Mouse (Mus musculus) cortical plate, adult 2 months (tissue): Measurements from ENCODE around the gene Zfp408. TPM values are rescaled to one million over a fixed set of nuclear protein-coding genes. Genes with fewer than 3 reads are reported as not detected.
A peak's percentile ranks its signal among the peaks of the same experiment; 100 is the strongest.

Experiments
- H3K27ac ChIP-seq: fragments of 200-500 bp; 2 replicates; pipeline ENCODE4 v1.5.1; 2012; ENCODE audit warnings: low read length, control low read depth, inconsistent platforms; ENCODE audit not compliant: insufficient read depth
- H3K4me1 ChIP-seq: fragments of 200-500 bp; 2 replicates; pipeline ENCODE4 v1.6.1; 2011; ENCODE audit warnings: low read length; ENCODE audit not compliant: control insufficient read depth, insufficient read depth
- H3K4me3 ChIP-seq: fragments of 200-500 bp; 2 replicates; pipeline ENCODE4 v1.5.1; 2011; ENCODE audit warnings: mild to moderate bottlenecking, low read length, control low read depth; ENCODE audit not compliant: insufficient read depth
- CTCF ChIP-seq: fragments of 200-500 bp; IDR thresholded peaks from 2 replicates; pipeline ENCODE4 v1.5.1; 2011; ENCODE audit warnings: mild to moderate bottlenecking, control low read depth, low read length; ENCODE audit not compliant: insufficient read depth; ENCODE audit errors: extremely low read depth
- POLR2A ChIP-seq: fragments of 200-500 bp; IDR thresholded peaks from 2 replicates; pipeline ENCODE4 v1.6.1; 2011; ENCODE audit warnings: mild to moderate bottlenecking, low read length, control low read depth; ENCODE audit not compliant: insufficient read depth; ENCODE audit errors: extremely low read depth
- polyA plus RNA-seq: library from polyadenylated mRNA; depleted of rRNA; stranded (reverse); fragments of >200 nt; gene quantifications from 2 replicates; pipeline ENCODE4 v1.2.3, GENCODE M21; 2012

The Zfp408 gene
- polyA plus RNA-seq, 1 experiment: 13.8 TPM

DNA sequence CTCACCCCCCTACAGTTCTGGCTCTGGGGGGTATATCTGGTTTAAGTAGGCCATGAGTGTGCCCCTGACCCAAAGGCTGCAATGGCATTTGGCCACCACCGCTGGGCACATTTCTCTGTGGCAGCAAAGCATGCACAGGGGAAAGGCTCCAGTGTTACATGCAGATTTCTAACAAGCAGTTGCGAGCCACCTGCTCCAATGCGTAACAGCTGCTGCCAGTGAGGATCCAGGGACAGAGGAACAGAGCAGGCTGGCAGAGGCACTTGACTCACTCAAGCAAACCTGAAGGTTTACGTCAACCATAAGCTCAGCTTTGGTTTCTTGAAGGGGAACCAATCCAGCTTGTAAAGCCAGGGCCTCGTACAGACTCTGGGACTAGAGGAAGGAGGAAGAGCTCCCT lies 25.3 kb upstream of the Zfp408 start:
- Histone ChIP-seq H3K27ac (peak overlapping the region; percentile 19; the same call in 1 of the 2 replicates), H3K4me1 (no peaks in the 10 kb centered on the region), H3K4me3 (no peak overlapping the region)
- TF ChIP-seq CTCF: no peak
- TF ChIP-seq POLR2A: 0 out of 2 replicates have a peak, but pooled peaks have one; percentile 35

DNA sequence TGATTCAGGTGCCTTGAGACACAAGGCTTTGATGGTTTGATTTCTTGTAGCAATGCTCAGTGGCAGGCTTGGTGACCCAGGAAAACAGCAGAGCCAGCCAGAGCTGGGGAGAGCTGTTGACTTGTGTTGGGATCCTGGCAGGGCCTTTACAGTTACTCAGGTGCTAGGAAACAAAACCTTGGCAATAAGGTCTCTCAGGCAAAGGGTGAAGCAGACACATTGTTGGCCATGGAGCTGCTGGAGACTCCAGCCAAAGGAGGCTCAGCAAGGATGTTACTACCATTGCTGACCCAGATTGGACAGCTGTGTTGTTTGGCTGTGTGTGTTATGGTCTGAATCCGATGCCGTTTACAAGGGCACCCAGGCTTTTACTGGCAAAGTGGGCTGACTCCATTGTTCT lies 24.0 kb upstream of the Zfp408 start:
- no peak for TF ChIP-seq CTCF
- no peak for TF ChIP-seq POLR2A
- H3K27ac ChIP-seq: no peak overlapping the region
- H3K4me1 ChIP-seq: no peaks in the 10 kb centered on the region
- no peak overlapping the region for H3K4me3 ChIP-seq

DNA sequence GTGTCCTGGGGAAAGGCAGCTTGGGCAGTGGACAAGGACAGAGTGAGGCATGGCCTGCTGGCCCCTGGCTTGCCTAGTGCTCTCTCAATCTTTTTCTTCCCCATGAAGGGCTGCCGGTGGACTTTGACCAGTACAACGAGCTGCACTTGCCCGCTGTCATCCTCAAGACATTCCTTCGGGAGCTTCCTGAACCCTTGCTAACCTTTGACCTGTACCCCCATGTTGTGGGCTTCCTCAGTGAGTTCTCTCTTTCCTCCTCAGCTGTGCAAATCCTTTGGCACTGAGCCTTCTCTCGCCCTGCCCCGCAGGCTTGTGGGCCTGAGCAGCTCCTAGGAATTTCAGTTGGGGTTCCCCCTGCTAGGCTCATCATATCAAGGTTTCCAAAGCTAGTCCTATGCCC lies 20.4 kb upstream of the Zfp408 start:
- no peak for TF ChIP-seq CTCF
- TF ChIP-seq POLR2A: no peak
- Histone ChIP-seq H3K4me1 (no peaks in the 10 kb centered on the region), H3K4me3 (no peak overlapping the region)

GRCm38 (mm10) chr2:91669326-91669725 lies 19.7 kb upstream of the Zfp408 start:
- TF ChIP-seq POLR2A (no peak), CTCF (no peak)
- H3K4me3 ChIP-seq: no peak overlapping the region
- H3K27ac ChIP-seq: no peak overlapping the region
- H3K4me1 ChIP-seq: no peaks in the 10 kb centered on the region

More for the DNA sequence above, 20.4 kb upstream of the Zfp408 start:
- no peak overlapping the region for H3K27ac ChIP-seq

GRCm38 (mm10) chr2:91667747-91668146 lies 18.2 kb upstream of the Zfp408 start:
- TF ChIP-seq POLR2A (no peak), CTCF (no peak)
- Histone ChIP-seq H3K4me3 (no peak overlapping the region), H3K4me1 (no peaks in the 10 kb centered on the region), H3K27ac (no peak overlapping the region)

GRCm38 (mm10) chr2:91666386-91666910 lies 16.9 kb upstream of the Zfp408 start:
- TF ChIP-seq CTCF (no peak), POLR2A (no peak)

DNA sequence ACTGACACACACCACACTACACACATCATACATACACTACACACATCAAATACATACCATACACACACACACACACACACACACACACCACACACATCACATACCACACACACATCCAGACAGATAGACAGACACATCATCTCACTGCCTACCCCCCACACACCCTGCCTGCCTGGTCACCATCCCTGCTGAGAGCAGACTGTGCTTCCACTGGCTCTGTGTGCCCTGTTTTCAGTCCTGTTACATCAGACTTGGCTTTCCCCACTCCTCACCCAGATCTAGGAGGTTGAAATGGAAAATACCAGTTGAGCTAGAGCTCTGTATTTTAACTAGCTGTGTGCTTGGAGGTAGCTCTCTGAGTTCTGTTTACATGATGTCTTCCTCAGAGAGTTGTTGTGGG lies 15.2 kb upstream of the Zfp408 start:
- no peak overlapping the region for H3K4me3 ChIP-seq
- H3K27ac ChIP-seq: no peak overlapping the region
- no peaks in the 10 kb centered on the region for H3K4me1 ChIP-seq
- 0 out of 2 replicates have a peak, but pooled peaks have one; percentile 30 for TF ChIP-seq POLR2A
- no peak for TF ChIP-seq CTCF

More at GRCm38 (mm10) chr2:91666386-91666910, 16.9 kb upstream of the Zfp408 start:
- no peak overlapping the region for H3K27ac ChIP-seq
- no peak overlapping the region for H3K4me3 ChIP-seq
- H3K4me1 ChIP-seq: no peaks in the 10 kb centered on the region

- TF ChIP-seq CTCF: no peak
- TF ChIP-seq POLR2A: no peak
- no peaks in the 10 kb centered on the region for H3K4me1 ChIP-seq
- no peak overlapping the region for H3K27ac ChIP-seq
- H3K4me3 ChIP-seq: no peak overlapping the region
Observed at GRCm38 (mm10) chr2:91660981-91661380, 11.4 kb upstream of the Zfp408 start.

DNA sequence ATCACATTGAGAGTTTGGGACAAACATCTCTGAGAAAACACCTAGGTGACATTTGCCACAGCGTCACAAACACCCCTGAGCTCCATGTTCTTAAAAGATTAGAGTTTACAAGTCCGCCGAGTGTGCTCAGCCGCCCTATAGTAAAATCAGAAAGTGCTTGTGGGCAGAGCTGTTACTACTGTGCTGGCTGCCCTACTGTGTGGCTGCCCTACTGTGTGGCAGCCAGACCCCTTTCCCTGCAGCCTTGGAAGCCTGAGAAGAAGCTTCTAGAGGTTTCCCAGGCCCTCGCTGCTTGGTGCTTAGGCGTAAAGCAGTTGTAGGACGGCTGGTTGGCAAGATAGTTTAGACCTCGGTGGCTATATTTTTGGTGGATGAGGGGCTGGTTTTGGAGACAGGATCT lies 10.1 kb upstream of the Zfp408 start:
- H3K4me3 ChIP-seq: no peak overlapping the region
- TF ChIP-seq POLR2A: no peak
- no peak for TF ChIP-seq CTCF
- no peak overlapping the region for H3K27ac ChIP-seq
- H3K4me1 ChIP-seq: no peaks in the 10 kb centered on the region

GRCm38 (mm10) chr2:91656774-91657173 lies 7.2 kb upstream of the Zfp408 start:
- H3K4me1 ChIP-seq: peaks cover 10% of the 10 kb centered on the region
- no peak overlapping the region for H3K4me3 ChIP-seq
- no peak for TF ChIP-seq POLR2A
- TF ChIP-seq CTCF: 0 out of 2 replicates have a peak, but pooled peaks have one; percentile 3
- H3K27ac ChIP-seq: no peak overlapping the region
